ENCODE assay signal across 9 mouse cellular contexts in the genomic region with DNA sequence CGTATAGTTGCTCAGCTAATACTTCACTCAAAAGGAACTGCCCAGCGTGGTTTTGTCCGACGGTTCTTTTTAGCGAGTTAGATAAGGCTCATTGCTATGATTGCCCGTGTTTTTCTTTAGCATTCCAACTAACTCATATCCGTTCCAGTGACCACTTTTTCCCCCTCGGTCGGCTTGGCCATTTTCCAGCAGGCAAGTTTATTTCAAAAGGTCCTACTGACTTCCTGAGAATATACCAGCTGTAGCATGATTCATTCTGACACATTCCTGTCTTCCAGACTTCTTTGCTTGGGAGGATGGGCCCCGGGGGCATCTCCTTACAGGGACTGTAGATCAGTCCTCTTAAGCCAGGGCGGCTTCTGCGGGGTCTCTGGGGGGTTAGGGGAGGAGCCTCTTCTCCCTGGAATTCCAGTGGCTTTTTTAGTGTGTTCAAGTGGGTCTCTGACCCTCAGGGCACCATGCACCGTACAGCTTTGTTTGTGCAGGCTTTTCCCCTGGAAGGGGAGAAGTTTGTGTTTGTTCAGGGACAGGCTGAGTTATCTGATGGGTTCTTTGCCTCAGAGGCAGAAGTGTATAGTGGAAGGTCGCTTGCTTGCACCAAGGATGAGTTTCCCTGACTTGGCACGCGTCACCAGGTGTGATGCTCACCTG. TPM values are rescaled to one million over a fixed set of nuclear protein-coding genes. Genes with fewer than 3 reads are reported as not detected.
DNase-seq lines count a peak whose midpoint lies in the region; ATAC-seq lines count a peak whose summit lies in the region.
"Had no signal": no experiment of that assay in that cellular context is flagged by ENCODE, and none has a peak within 500 bp of the region (broad histone marks: within the 10 kb centered on the region; RNA-seq: fewer than 3 reads in every experiment).

No protein-coding gene starts in this region.

- no peak overlapping the region for H3K4me3 ChIP-seq in liver, embryonic 12.5 days
- peak overlapping the region; percentile 18; the same call in 1 of the 2 replicates for H3K4me3 ChIP-seq in intestine, embryonic 16.5 days (ENCODE audit: low read length)

- H3K9me3 ChIP-seq in liver, embryonic 12.5 days (replicated peaks): no peaks in the 10 kb centered on the region
- no peaks in the 10 kb centered on the region for H3K9me3 ChIP-seq in intestine, embryonic 16.5 days (ENCODE audit: control insufficient read depth, low read length)

- peaks cover 7% of the 10 kb centered on the region for H3K36me3 ChIP-seq in liver, embryonic 12.5 days
- H3K36me3 ChIP-seq in intestine, embryonic 16.5 days (ENCODE audit: control insufficient read depth, insufficient read depth, low read length): peaks cover 16% of the 10 kb centered on the region

- peaks cover 21% of the 10 kb centered on the region for H3K27me3 ChIP-seq in liver, embryonic 12.5 days (replicated peaks)
- H3K27me3 ChIP-seq in intestine, embryonic 16.5 days (replicated peaks; ENCODE audit: control insufficient read depth, insufficient read depth, low read length): no peaks in the 10 kb centered on the region

- H3K4me1 ChIP-seq in liver, embryonic 12.5 days: peaks cover 10% of the 10 kb centered on the region; the same call in 1 of the 2 replicates
- H3K4me1 ChIP-seq in intestine, embryonic 16.5 days (ENCODE audit: control insufficient read depth, insufficient read depth, low read length): peaks cover 30% of the 10 kb centered on the region

- ATAC-seq in liver, embryonic 12.5 days: no peak
- ATAC-seq in intestine, embryonic 16.5 days: peak; percentile 61
- ATAC-seq in granulocyte monocyte progenitor cell, adult 5-6 weeks (replicated peaks; ENCODE audit: poor library complexity, severe bottlenecking): no peak

- WGBS in liver, embryonic 12.5 days (ENCODE audit: insufficient replicate concordance): 46% methylated on average over 16 of the region's 16 CpGs
- WGBS in intestine, embryonic 16.5 days: 20% methylated on average over 16 of the region's 16 CpGs

- H3K9ac ChIP-seq in liver, embryonic 12.5 days: no peak overlapping the region
- 0 out of 2 replicates have a peak overlapping the region, but pooled peaks have one; percentile 7 for H3K9ac ChIP-seq in intestine, embryonic 16.5 days (ENCODE audit: low read depth, low read length)

- H3K4me2 ChIP-seq in liver, embryonic 12.5 days: no peak overlapping the region
- H3K4me2 ChIP-seq in intestine, embryonic 16.5 days (ENCODE audit: low read depth, low read length): peak overlapping the region; percentile 42

- DNase-seq in liver: peak; percentile 57
- peak; percentile 63 for DNase-seq in embryo, embryonic 11.5 days (ENCODE audit: low read depth, low spot score)
- DNase-seq in lung, postnatal 10 days: peak; percentile 88
- no peak for DNase-seq in layer of hippocampus, adult 11-12 months (ENCODE audit: low spot score)
- DNase-seq in layer of hippocampus, adult 18-20 months (ENCODE audit: low spot score in 2 of 2): no peak

- H3K27ac ChIP-seq in liver, embryonic 12.5 days: no peak overlapping the region
- H3K27ac ChIP-seq in intestine, embryonic 16.5 days (ENCODE audit: low read length): peak overlapping the region; percentile 53

RNA-seq across cellular contexts. Expression of a gene that starts 6.5 kb away (rescaled TPM):
- 8.3 and 8.6 TPM in 2 replicates for polyA plus RNA-seq in liver, embryonic 12.5 days (2016; fragmentation: Nextera tagmentation; extraction: Ambion mirVana)
- polyA plus RNA-seq in intestine, embryonic 16.5 days (2015; fragmentation: Nextera tagmentation; extraction: Ambion mirVana): 60.4 and 65.1 TPM in 2 replicates
- total RNA-seq in layer of hippocampus, adult 18-20 months (2021): 10 to 100 TPM; 34.9 to 38.1 TPM
- not detected in 2 replicates for total RNA-seq in granulocyte monocyte progenitor cell, adult 5-6 weeks (2014; fragmentation: Nextera tagmentation)
- total RNA-seq in granulocyte monocyte progenitor cell, adult 5-6 weeks (2017): not detected in 2 replicates

RNA-seq across cellular contexts. Expression of a gene that starts 30.9 kb away (rescaled TPM):
- not detected in 2 replicates for polyA plus RNA-seq in liver, embryonic 12.5 days (2016; fragmentation: Nextera tagmentation; extraction: Ambion mirVana)
- polyA plus RNA-seq in intestine, embryonic 16.5 days (2015; fragmentation: Nextera tagmentation; extraction: Ambion mirVana): not detected in 2 replicates
- not detected for total RNA-seq in layer of hippocampus, adult 18-20 months (2021)
- not detected in 2 replicates for total RNA-seq in granulocyte monocyte progenitor cell, adult 5-6 weeks (2014; fragmentation: Nextera tagmentation)
- not detected in 2 replicates for total RNA-seq in granulocyte monocyte progenitor cell, adult 5-6 weeks (2017)
- total RNA-seq: left cerebral cortex, postnatal 10 days had no signal

Comparison
In these comparisons a context has a peak if more than half of its experiments do, and no peak if none do; other contexts are left out.
1. DNase-seq: peak in liver (single experiment), embryo, embryonic 11.5 days (single experiment) and lung, postnatal 10 days (single experiment); none in layer of hippocampus, adult 11-12 months (single experiment) and layer of hippocampus, adult 18-20 months (0 of 2).
2. RNA of a gene that starts 6.5 kb away (total RNA-seq): 34.9 to 38.1 TPM in layer of hippocampus, adult 18-20 months; not detected in granulocyte monocyte progenitor cell, adult 5-6 weeks; every median in the first group is over 10 times any median in the second.